Mouse (Mus musculus): Measurements from ENCODE around the gene 1700037C18Rik. TPM values are rescaled to one million over a fixed set of nuclear protein-coding genes. Genes with fewer than 3 reads are reported as not detected.

Gene 1700037C18Rik
- 1 to 10 TPM in 23 of 26 experiments, under 1 TPM in 3; 0.78 to 6.6 (median 2.3) TPM for total RNA-seq (2018; cell fraction: chromatin; rRNA removed)
- 1 to 10 TPM; 2.0 to 5.4 (median 3.8) TPM for total RNA-seq (2018; cell fraction: cytosol; rRNA removed)
- 1 to 10 TPM in 25 of 26 experiments, under 1 TPM in 1; 0.54 to 7.0 (median 3.0) TPM for total RNA-seq (2018; cell fraction: nucleus; rRNA removed)
- 1.4 to 3.0 TPM (median 2.9 TPM) in 3 replicates for polyA plus RNA-seq (2018)

GRCm38 (mm10) chr16:3908537-3909111 is at the start of gene 1700037C18Rik, which contains the start of gene Cluap1:
1700037C18Rik (minus strand) TSS chr16:3908689.
Cluap1 (plus strand) TSS chr16:3908801.
- WGBS (ENCODE audit: missing documents): under 1% methylated on average over 33 of the region's 33 CpGs
- peak within 1 kb of the TSS; percentile 69 for H3K4me3 ChIP-seq (ENCODE audit: inconsistent target)
- H3K27ac ChIP-seq: peak within 1 kb of the TSS; percentile 64
- peaks cover 9% of the 10 kb centered on the region for H3K36me3 ChIP-seq (ENCODE audit: inconsistent target)
- H3K79me2 ChIP-seq (ENCODE audit: inconsistent target): no peaks in the 10 kb centered on the region

GRCm38 (mm10) chr16:3956369-3956768 is 47.9 kb upstream of the 1700037C18Rik start:
- 80% methylated on average over 6 of the region's 6 CpGs for WGBS (ENCODE audit: missing documents)
- no peak overlapping the region for H3K4me3 ChIP-seq (ENCODE audit: inconsistent target)
- H3K27ac ChIP-seq: peak overlapping the region; percentile 35
- H3K36me3 ChIP-seq (ENCODE audit: inconsistent target): 0 out of 2 replicates have a peak, but pooled peaks cover 14% of the 10 kb centered on the region
- H3K79me2 ChIP-seq (ENCODE audit: inconsistent target): peaks cover 16% of the 10 kb centered on the region

DNA sequence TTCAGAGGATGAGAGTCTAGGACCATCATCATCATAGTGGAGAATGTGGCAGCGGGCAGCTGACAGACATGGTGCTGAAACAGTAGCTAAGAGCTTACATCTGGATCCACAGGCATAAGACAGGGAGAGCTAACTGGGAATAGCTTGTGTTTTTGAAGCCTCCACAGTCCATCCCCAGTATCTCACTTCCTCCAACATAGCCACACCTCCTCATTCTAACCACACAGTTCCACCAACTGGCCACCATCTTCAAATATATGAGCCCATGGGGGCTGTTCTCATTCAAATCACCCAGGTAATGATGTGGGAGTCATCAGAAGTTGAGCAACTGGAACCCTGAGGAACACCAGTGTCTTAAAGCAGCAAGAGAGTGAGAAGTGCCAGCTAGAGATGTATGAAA is 42.7 kb upstream of the 1700037C18Rik start:
- Histone ChIP-seq H3K27ac (no peak overlapping the region), H3K4me3 (ENCODE audit: inconsistent target) (no peak overlapping the region), H3K36me3 (ENCODE audit: inconsistent target) (peaks cover 19% of the 10 kb centered on the region; the same call in 1 of the 2 replicates), H3K79me2 (ENCODE audit: inconsistent target) (no peaks in the 10 kb centered on the region)
- 81% methylated on average over 1 of the region's 1 CpGs for WGBS (ENCODE audit: missing documents)

DNA sequence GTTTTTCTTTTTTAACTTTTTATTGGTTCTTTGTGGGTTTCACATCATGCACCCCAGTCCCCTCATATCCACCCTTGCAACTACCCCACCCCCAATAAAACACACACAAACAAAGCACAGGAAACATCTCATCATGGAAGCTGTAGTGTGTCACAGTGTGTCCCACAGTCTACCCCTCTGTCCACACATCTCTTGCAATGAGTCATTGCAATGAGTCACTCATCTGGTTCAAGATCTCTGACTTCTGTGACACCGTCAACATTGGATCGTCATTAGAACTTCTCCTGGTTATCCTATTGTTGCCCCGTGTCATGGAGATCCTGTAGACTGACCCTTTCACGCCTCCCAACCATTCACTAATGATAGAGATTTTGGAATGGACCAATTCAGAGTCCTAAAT is 26.2 kb upstream of the 1700037C18Rik start:
- Histone ChIP-seq H3K79me2 (ENCODE audit: inconsistent target) (no peaks in the 10 kb centered on the region), H3K36me3 (ENCODE audit: inconsistent target) (peaks cover 9% of the 10 kb centered on the region), H3K4me3 (ENCODE audit: inconsistent target) (no peak overlapping the region), H3K27ac (no peak overlapping the region)
- 78% methylated on average over 4 of the region's 4 CpGs for WGBS (ENCODE audit: missing documents)

- no peak overlapping the region for H3K27ac ChIP-seq
- H3K36me3 ChIP-seq (ENCODE audit: inconsistent target): peaks cover 9% of the 10 kb centered on the region
- H3K4me3 ChIP-seq (ENCODE audit: inconsistent target): no peak overlapping the region
- WGBS (ENCODE audit: missing documents): 100% methylated on average over 1 of the region's 1 CpGs
- H3K79me2 ChIP-seq (ENCODE audit: inconsistent target): no peaks in the 10 kb centered on the region
Measured at GRCm38 (mm10) chr16:3934091-3934490, 25.6 kb upstream of the 1700037C18Rik start.

GRCm38 (mm10) chr16:3933536-3933935 is 25.0 kb upstream of the 1700037C18Rik start:
- 66% methylated on average over 6 of the region's 6 CpGs for WGBS (ENCODE audit: missing documents)
- Histone ChIP-seq H3K36me3 (ENCODE audit: inconsistent target) (peaks cover 9% of the 10 kb centered on the region), H3K79me2 (ENCODE audit: inconsistent target) (no peaks in the 10 kb centered on the region), H3K4me3 (ENCODE audit: inconsistent target) (no peak overlapping the region), H3K27ac (no peak overlapping the region)

DNA sequence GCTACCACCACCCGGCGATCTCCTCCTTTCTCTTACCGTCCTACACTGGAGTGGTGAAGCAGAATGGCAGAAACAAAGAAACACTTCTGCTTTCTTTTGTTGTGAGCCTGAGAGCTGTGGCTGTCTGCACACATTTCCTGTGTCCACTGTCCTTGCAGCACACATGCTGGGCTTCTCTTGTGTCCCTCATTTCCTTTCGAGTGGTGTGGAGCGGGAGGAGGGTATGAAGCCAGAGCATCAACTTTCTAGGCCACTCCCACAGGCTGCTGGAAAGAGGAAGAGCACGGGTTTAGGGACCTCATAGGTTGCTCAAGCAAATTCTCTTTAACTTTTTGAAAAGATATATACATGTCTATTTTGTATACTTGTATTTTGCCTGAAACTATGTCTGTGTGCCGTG is 20.7 kb upstream of the 1700037C18Rik start:
- WGBS (ENCODE audit: missing documents): 37% methylated on average over 7 of the region's 7 CpGs
- Histone ChIP-seq H3K79me2 (ENCODE audit: inconsistent target) (no peaks in the 10 kb centered on the region), H3K27ac (peak overlapping the region; percentile 57), H3K4me3 (ENCODE audit: inconsistent target) (no peak overlapping the region), H3K36me3 (ENCODE audit: inconsistent target) (peaks cover 12% of the 10 kb centered on the region)

GRCm38 (mm10) chr16:3928582-3928981 is 20.1 kb upstream of the 1700037C18Rik start:
- Histone ChIP-seq H3K4me3 (ENCODE audit: inconsistent target) (no peak overlapping the region), H3K27ac (peak overlapping the region; percentile 57), H3K36me3 (ENCODE audit: inconsistent target) (peaks cover 18% of the 10 kb centered on the region), H3K79me2 (ENCODE audit: inconsistent target) (no peaks in the 10 kb centered on the region)
- 69% methylated on average over 1 of the region's 1 CpGs for WGBS (ENCODE audit: missing documents)

DNA sequence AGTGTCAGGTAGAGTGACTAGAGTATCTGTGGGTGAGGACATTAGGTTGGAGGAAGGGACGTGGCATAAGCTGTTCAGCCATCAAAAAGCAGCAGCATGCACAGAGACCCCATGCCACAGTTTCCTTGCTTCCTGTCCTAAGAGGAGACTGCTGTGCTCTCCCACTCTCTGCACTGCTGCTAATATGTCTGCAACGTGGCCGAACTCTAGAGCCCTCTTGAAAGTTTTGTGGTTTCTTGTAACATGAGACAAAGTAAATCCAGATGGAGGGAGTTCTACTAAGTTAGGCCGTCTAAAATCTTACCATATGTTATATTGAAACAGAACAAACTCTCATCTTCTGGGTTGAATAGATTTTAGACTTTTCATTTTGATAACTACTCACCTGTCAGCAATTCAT is 15.5 kb upstream of the 1700037C18Rik start:
- H3K36me3 ChIP-seq (ENCODE audit: inconsistent target): peaks cover 18% of the 10 kb centered on the region
- WGBS (ENCODE audit: missing documents): 92% methylated on average over 4 of the region's 4 CpGs
- H3K27ac ChIP-seq: no peak overlapping the region
- H3K79me2 ChIP-seq (ENCODE audit: inconsistent target): no peaks in the 10 kb centered on the region
- no peak overlapping the region for H3K4me3 ChIP-seq (ENCODE audit: inconsistent target)

- Histone ChIP-seq H3K36me3 (ENCODE audit: inconsistent target) (peaks cover 18% of the 10 kb centered on the region), H3K27ac (no peak overlapping the region)
Measured at GRCm38 (mm10) chr16:3923515-3923914, 15.0 kb upstream of the 1700037C18Rik start.

GRCm38 (mm10) chr16:3920756-3921155 is 12.3 kb upstream of the 1700037C18Rik start:
- Histone ChIP-seq H3K27ac (no peak overlapping the region), H3K4me3 (ENCODE audit: inconsistent target) (no peak overlapping the region), H3K79me2 (ENCODE audit: inconsistent target) (no peaks in the 10 kb centered on the region), H3K36me3 (ENCODE audit: inconsistent target) (peaks cover 18% of the 10 kb centered on the region)
- WGBS (ENCODE audit: missing documents): 94% methylated on average over 2 of the region's 2 CpGs

More at GRCm38 (mm10) chr16:3923515-3923914, 15.0 kb upstream of the 1700037C18Rik start:
- no peaks in the 10 kb centered on the region for H3K79me2 ChIP-seq (ENCODE audit: inconsistent target)
- H3K4me3 ChIP-seq (ENCODE audit: inconsistent target): no peak overlapping the region
- WGBS (ENCODE audit: missing documents): 96% methylated on average over 3 of the region's 3 CpGs

GRCm38 (mm10) chr16:3909118-3909517 is 629 bp upstream of the 1700037C18Rik start:
- H3K79me2 ChIP-seq (ENCODE audit: inconsistent target): no peaks in the 10 kb centered on the region
- peaks cover 8% of the 10 kb centered on the region; the same call in 1 of the 2 replicates for H3K36me3 ChIP-seq (ENCODE audit: inconsistent target)
- WGBS (ENCODE audit: missing documents): under 1% methylated on average over 20 of the region's 20 CpGs
- H3K4me3 ChIP-seq (ENCODE audit: inconsistent target): peak overlapping the region; percentile 69
- H3K27ac ChIP-seq: 0 out of 2 replicates have a peak overlapping the region, but pooled peaks have one; percentile 64

DNA sequence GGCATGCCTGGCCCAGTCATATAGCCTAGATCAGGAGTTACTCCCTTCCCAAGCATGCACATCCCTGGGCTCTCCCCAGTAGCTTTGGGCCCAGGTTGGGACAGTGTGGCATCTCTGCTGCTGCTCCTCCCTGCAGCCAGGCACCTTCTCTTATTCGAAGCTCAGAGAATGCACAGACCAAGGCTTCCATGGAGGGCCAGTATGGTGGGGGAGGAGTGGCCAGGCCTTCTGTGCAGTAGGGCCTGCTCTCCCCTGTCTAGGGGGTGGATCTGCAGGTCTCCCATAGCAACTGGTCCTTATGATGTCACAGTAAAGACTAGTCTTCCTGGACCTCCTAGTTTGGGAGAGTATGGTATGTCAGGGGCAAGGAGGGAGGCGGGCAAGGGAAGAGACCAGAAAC is 1.0 kb downstream of the 1700037C18Rik start:
- H3K79me2 ChIP-seq (ENCODE audit: inconsistent target): no peaks in the 10 kb centered on the region
- no peak overlapping the region for H3K4me3 ChIP-seq (ENCODE audit: inconsistent target)
- H3K27ac ChIP-seq: no peak overlapping the region
- H3K36me3 ChIP-seq (ENCODE audit: inconsistent target): peaks cover 19% of the 10 kb centered on the region
- WGBS (ENCODE audit: missing documents): 80% methylated on average over 2 of the region's 2 CpGs

GRCm38 (mm10) chr16:3896553-3896952 is 11.9 kb downstream of the 1700037C18Rik start:
- Histone ChIP-seq H3K27ac (no peak overlapping the region; the same call in 1 of the 2 replicates), H3K79me2 (ENCODE audit: inconsistent target) (peaks cover 51% of the 10 kb centered on the region), H3K36me3 (ENCODE audit: inconsistent target) (peaks cover 43% of the 10 kb centered on the region), H3K4me3 (ENCODE audit: inconsistent target) (no peak overlapping the region)
- 78% methylated on average over 1 of the region's 1 CpGs for WGBS (ENCODE audit: missing documents)

- 41% methylated on average over 6 of the region's 6 CpGs for WGBS (ENCODE audit: missing documents)
- H3K4me3 ChIP-seq (ENCODE audit: inconsistent target): peak overlapping the region; percentile 33; the same call in 1 of the 2 replicates
- H3K27ac ChIP-seq: peak overlapping the region; percentile 99
- H3K79me2 ChIP-seq (ENCODE audit: inconsistent target): peaks cover 56% of the 10 kb centered on the region
- peaks cover 38% of the 10 kb centered on the region for H3K36me3 ChIP-seq (ENCODE audit: inconsistent target)
Measured at GRCm38 (mm10) chr16:3896046-3896445, 12.4 kb downstream of the 1700037C18Rik start.
